Mouse (Mus musculus) embryonic facial prominence, embryonic 11.5 days (tissue): ENCODE measurements at regions not wholly inside any gene's neighbourhood (a gene's known extent, or its start where the extent isn't known, plus 50 kb on each side); places are given as distances from the start of the nearest gene placed in this dataset.

ENCODE experiments used
- ATAC-seq: fragments of 200-750 bp; cut with Nextera tagmentation; replicated peaks from 2 replicates; pipeline ENCODE4 v1.8.0; 2017; ENCODE audit warnings: low read depth; ENCODE audit not compliant: insufficient number of reproducible peaks, low FRiP score, low TSS enrichment
- DNase-seq: peaks from one replicate; pipeline ENCODE4 v3.0.0-alpha.2; 2015; ENCODE audit warnings: low spot score
- H3K27ac ChIP-seq: fragments of 300-500 bp; sonication (generic); replicated peaks from 2 replicates; pipeline ENCODE4 v1.5.1; 2014; ENCODE audit warnings: mild to moderate bottlenecking, low read depth, low read length, control low read depth
- H3K27me3 ChIP-seq: fragments of 300-500 bp; sonication (generic); 2 replicates; pipeline ENCODE4 v1.6.1; 2014; ENCODE audit warnings: mild to moderate bottlenecking, low read length, moderate library complexity, mixed read lengths; ENCODE audit not compliant: control insufficient read depth, insufficient read depth
- H3K36me3 ChIP-seq: fragments of 300-500 bp; sonication (generic); replicated peaks from 2 replicates; pipeline ENCODE4 v1.6.1; 2014; ENCODE audit warnings: low read depth, mild to moderate bottlenecking, low read length, moderate library complexity, mixed read lengths; ENCODE audit not compliant: control insufficient read depth, insufficient read depth
- H3K4me1 ChIP-seq: fragments of 300-500 bp; sonication (generic); 2 replicates; pipeline ENCODE4 v1.6.1; 2014; ENCODE audit warnings: low read length, mixed read lengths; ENCODE audit not compliant: control insufficient read depth, insufficient read depth
- H3K4me2 ChIP-seq: fragments of 300-500 bp; sonication (generic); 2 replicates; pipeline ENCODE4 v1.6.1; 2014; ENCODE audit warnings: low read depth, mild to moderate bottlenecking, control low read depth, low read length, moderate library complexity
- H3K4me3 ChIP-seq: fragments of 300-500 bp; sonication (generic); 2 replicates; pipeline ENCODE4 v1.5.1; 2014; ENCODE audit warnings: low read depth, low read length, control low read depth
- H3K9ac ChIP-seq: fragments of 300-500 bp; sonication (generic); replicated peaks from 2 replicates; pipeline ENCODE4 v1.6.1; 2014; ENCODE audit warnings: mild to moderate bottlenecking, control low read depth, low read length
- H3K9me3 ChIP-seq: fragments of 300-500 bp; sonication (generic); replicated peaks from 2 replicates; pipeline ENCODE4 v1.6.1; 2016; ENCODE audit warnings: mild to moderate bottlenecking, low read length, inconsistent platforms, mixed read lengths; ENCODE audit not compliant: control insufficient read depth
- WGBS: fragments of 180-500 bp; shearing (Covaris S2); extraction: QIAGEN DNeasy Blood & Tissue Kit; methylation state at CpG from one replicate; pipeline ENCODE4 v1.1.7; 2014; 5-methylcytosine and 5-hydroxymethylcytosine counted together

DNA sequence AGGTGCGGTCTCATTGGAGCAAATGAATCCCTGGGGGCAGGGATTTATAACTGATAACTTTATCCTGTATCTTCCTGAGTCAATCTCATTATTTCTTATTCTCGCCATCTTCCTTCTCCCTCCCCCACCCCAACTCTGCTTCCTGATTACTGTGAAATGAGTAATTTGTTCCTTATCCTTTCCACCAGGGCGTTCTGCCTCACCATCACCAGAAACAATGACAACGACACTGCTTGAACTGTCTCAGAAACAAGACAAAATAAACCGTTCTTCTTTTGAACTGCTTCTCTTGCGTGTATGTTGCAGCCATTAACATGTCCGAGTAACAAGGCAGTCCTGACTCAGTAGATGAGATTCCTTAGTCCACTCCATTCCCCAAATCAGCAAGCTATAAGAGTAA, 246.0 kb upstream of the Trib2 start:
- no peaks in the 10 kb centered on the region for H3K27me3 ChIP-seq
- no peaks in the 10 kb centered on the region for H3K4me1 ChIP-seq
- H3K4me2 ChIP-seq: no peak overlapping the region
- H3K27ac ChIP-seq: no peak overlapping the region
- H3K9ac ChIP-seq: no peak overlapping the region
- DNase-seq (no peak), ATAC-seq (no peak)
- no peaks in the 10 kb centered on the region for H3K36me3 ChIP-seq
- no peak overlapping the region for H3K4me3 ChIP-seq
- 86% methylated on average over 7 of the region's 7 CpGs for WGBS
- no peaks in the 10 kb centered on the region for H3K9me3 ChIP-seq

- H3K36me3 ChIP-seq: no peaks in the 10 kb centered on the region
- WGBS: 85% methylated on average over 5 of the region's 5 CpGs
- no peak overlapping the region for H3K4me3 ChIP-seq
- no peak overlapping the region for H3K27ac ChIP-seq
- H3K4me2 ChIP-seq: no peak overlapping the region
- no peak for ATAC-seq
- H3K9ac ChIP-seq: no peak overlapping the region
- H3K4me1 ChIP-seq: no peaks in the 10 kb centered on the region
- H3K27me3 ChIP-seq: no peaks in the 10 kb centered on the region
- H3K9me3 ChIP-seq: no peaks in the 10 kb centered on the region
- no peak for DNase-seq
These were observed 243.7 kb upstream of the Trib2 start for GRCm38 (mm10) chr12:16060461-16060860.

DNA sequence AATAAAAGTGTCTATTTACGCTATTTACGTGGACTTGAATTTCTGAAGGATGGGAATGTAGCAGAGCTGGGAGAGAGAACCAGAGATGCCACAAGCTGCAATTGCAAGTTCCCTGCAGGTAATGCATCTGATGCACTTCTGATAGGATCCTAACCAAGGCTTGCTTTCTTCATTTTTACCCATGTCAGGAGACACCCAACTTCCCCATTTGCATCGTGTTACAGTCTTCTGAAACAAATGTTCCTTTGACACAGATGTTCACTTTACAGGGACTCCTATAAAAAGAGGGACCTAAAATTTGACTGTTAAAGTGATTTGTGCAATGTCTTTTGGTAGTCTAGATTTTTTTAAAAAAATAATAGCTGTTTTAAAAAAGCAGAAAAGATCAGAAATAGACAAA, 241.5 kb upstream of the Trib2 start:
- Histone ChIP-seq H3K4me1 (no peaks in the 10 kb centered on the region), H3K4me3 (no peak overlapping the region), H3K27ac (no peak overlapping the region), H3K9me3 (no peaks in the 10 kb centered on the region), H3K36me3 (no peaks in the 10 kb centered on the region), H3K9ac (no peak overlapping the region), H3K4me2 (no peak overlapping the region), H3K27me3 (no peaks in the 10 kb centered on the region)
- no peak for DNase-seq
- 84% methylated on average over 3 of the region's 3 CpGs for WGBS
- ATAC-seq: no peak

DNA sequence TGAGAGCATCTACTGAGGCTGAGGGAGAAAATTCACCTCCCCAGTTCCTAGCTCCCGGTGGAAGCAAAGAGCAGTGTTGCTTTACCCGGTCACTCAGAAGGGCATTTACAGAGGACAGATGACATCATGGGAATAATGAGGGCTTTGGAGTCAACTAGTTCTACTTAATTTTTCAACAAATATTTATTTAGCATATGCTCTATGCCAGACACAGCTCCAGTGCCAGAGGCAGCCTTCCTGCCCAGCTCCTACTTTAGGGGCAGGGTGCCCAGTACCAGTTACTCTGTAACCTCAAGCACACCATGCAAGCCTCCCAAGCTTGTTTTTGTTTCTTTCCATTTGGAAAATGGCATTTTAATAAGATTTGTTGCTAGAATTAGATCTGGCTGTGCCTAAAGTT, 240.1 kb upstream of the Trib2 start:
- Histone ChIP-seq H3K27me3 (no peaks in the 10 kb centered on the region), H3K27ac (no peak overlapping the region), H3K4me1 (no peaks in the 10 kb centered on the region), H3K4me3 (no peak overlapping the region), H3K4me2 (no peak overlapping the region), H3K9me3 (no peaks in the 10 kb centered on the region), H3K9ac (no peak overlapping the region), H3K36me3 (no peaks in the 10 kb centered on the region)
- ATAC-seq (no peak), DNase-seq (no peak)
- WGBS: 82% methylated on average over 2 of the region's 2 CpGs

GRCm38 (mm10) chr12:16056216-16056615, 239.5 kb upstream of the Trib2 start:
- H3K9ac ChIP-seq: no peak overlapping the region
- H3K27me3 ChIP-seq: no peaks in the 10 kb centered on the region
- no peaks in the 10 kb centered on the region for H3K36me3 ChIP-seq
- H3K9me3 ChIP-seq: no peaks in the 10 kb centered on the region
- no peak for DNase-seq
- ATAC-seq: no peak
- H3K4me1 ChIP-seq: no peaks in the 10 kb centered on the region
- H3K27ac ChIP-seq: no peak overlapping the region
- H3K4me2 ChIP-seq: no peak overlapping the region
- 69% methylated on average over 1 of the region's 1 CpGs for WGBS
- no peak overlapping the region for H3K4me3 ChIP-seq

DNA sequence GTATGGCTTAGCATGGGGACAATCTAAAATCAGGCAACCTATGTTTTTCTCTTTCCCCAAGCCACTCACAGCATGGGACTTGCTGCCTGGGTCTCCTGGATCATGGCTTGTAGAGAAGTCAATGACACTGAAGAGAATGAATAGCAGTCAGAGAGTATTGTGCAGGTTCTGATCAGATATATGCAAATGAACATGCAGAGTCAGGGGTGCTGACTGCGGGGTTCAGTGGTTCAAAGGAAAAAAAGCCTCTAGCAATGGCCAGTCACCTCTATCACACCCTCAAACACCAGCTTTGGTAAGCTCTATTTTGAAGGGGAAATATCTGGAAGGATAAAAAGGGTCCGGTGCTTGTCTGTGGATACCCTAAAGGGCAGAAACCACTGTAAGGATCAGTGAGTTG, 237.9 kb upstream of the Trib2 start:
- H3K4me1 ChIP-seq: no peaks in the 10 kb centered on the region
- no peaks in the 10 kb centered on the region for H3K27me3 ChIP-seq
- H3K4me2 ChIP-seq: no peak overlapping the region
- no peak overlapping the region for H3K4me3 ChIP-seq
- ATAC-seq (no peak), DNase-seq (no peak)
- no peaks in the 10 kb centered on the region for H3K36me3 ChIP-seq
- no peaks in the 10 kb centered on the region for H3K9me3 ChIP-seq
- 87% methylated on average over 2 of the region's 2 CpGs for WGBS
- H3K27ac ChIP-seq: no peak overlapping the region
- no peak overlapping the region for H3K9ac ChIP-seq

DNA sequence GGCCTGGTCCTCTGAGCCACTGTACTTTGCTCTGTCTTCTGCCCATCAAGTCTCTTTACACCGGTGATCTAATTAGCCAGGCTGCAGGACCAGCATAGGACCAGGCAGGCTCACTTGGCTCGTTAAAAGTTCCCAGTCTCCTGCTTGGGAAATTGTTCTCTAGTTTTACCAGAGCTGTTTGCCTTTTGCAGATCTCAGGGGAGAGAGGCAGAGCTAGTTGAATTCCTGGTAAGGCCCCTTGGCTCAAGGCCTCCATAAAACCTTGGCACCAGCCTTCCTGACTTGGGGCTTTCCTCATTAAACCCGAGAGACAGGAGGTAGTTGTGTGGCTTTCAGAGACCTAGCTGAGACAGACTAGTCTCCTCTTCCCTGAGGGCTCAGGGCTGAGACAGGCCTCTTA, 237.0 kb upstream of the Trib2 start:
- Histone ChIP-seq H3K9ac (no peak overlapping the region), H3K9me3 (no peaks in the 10 kb centered on the region), H3K27me3 (no peaks in the 10 kb centered on the region), H3K36me3 (no peaks in the 10 kb centered on the region), H3K4me2 (no peak overlapping the region), H3K4me3 (no peak overlapping the region), H3K4me1 (no peaks in the 10 kb centered on the region), H3K27ac (no peak overlapping the region)
- DNase-seq (no peak), ATAC-seq (no peak)
- WGBS: 58% methylated on average over 3 of the region's 3 CpGs

DNA sequence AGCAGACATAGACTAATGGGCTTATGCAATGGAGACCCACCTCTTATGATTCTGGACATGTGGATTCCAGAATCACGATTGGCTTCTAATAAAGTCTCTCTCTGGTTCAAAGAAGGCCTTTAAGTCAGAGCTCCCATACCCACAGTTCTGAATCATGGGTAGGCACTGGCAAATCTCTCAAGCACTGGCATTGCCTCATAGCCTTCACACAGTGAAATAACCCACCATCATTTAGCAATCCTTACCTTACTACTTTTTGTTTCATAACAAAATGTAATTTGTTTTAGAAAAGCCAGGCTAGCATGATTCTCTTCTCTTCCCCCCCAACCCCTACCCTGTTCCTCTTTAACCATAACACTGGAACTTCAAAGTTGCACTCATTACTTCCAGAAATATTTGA, 236.3 kb upstream of the Trib2 start:
- H3K4me2 ChIP-seq: no peak overlapping the region
- H3K9ac ChIP-seq: no peak overlapping the region
- H3K9me3 ChIP-seq: no peaks in the 10 kb centered on the region
- 76% methylated on average over 1 of the region's 1 CpGs for WGBS
- no peak for ATAC-seq
- no peaks in the 10 kb centered on the region for H3K27me3 ChIP-seq
- H3K27ac ChIP-seq: no peak overlapping the region
- H3K4me1 ChIP-seq: no peaks in the 10 kb centered on the region
- no peak overlapping the region for H3K4me3 ChIP-seq
- no peak for DNase-seq
- no peaks in the 10 kb centered on the region for H3K36me3 ChIP-seq

GRCm38 (mm10) chr12:16052353-16052752, 235.6 kb upstream of the Trib2 start:
- no peaks in the 10 kb centered on the region for H3K36me3 ChIP-seq
- H3K4me3 ChIP-seq: no peak overlapping the region
- WGBS: 41% methylated on average over 3 of the region's 3 CpGs
- no peak overlapping the region for H3K4me2 ChIP-seq
- H3K9me3 ChIP-seq: no peaks in the 10 kb centered on the region
- no peak overlapping the region for H3K27ac ChIP-seq
- no peak for ATAC-seq
- DNase-seq: peak; percentile 72
- no peaks in the 10 kb centered on the region for H3K4me1 ChIP-seq
- no peaks in the 10 kb centered on the region for H3K27me3 ChIP-seq
- no peak overlapping the region for H3K9ac ChIP-seq
